Mouse (Mus musculus) heart, embryonic 11.5 days (tissue): Measurements from ENCODE around the gene Gm42417. TPM values are rescaled to one million over a fixed set of nuclear protein-coding genes. Genes with fewer than 3 reads are reported as not detected.

Experiments used
- ATAC-seq: fragments of 200-750 bp; cut with Nextera tagmentation; replicated peaks from 2 replicates; pipeline ENCODE4 v1.8.0; 2017; ENCODE audit warnings: moderate library complexity; ENCODE audit not compliant: insufficient number of reproducible peaks, low FRiP score, low TSS enrichment
- H3K27ac ChIP-seq: fragments of 300-500 bp; sonication (generic); 2 replicates; pipeline ENCODE4 v1.5.1; 2014; ENCODE audit warnings: mild to moderate bottlenecking, low read depth, low read length
- H3K27me3 ChIP-seq: fragments of 300-500 bp; sonication (generic); 2 replicates; pipeline ENCODE4 v1.6.1; 2014; ENCODE audit warnings: mild to moderate bottlenecking, low read length, mixed read lengths; ENCODE audit not compliant: control insufficient read depth, insufficient read depth
- H3K36me3 ChIP-seq: fragments of 300-500 bp; sonication (generic); 2 replicates; pipeline ENCODE4 v1.6.1; 2014; ENCODE audit warnings: mild to moderate bottlenecking, low read length, moderate library complexity, mixed read lengths; ENCODE audit not compliant: control insufficient read depth, insufficient read depth
- H3K4me1 ChIP-seq: fragments of 300-500 bp; sonication (generic); 2 replicates; pipeline ENCODE4 v1.6.1; 2014; ENCODE audit warnings: low read length; ENCODE audit not compliant: control insufficient read depth, insufficient read depth
- H3K4me2 ChIP-seq: fragments of 300-500 bp; sonication (generic); 2 replicates; pipeline ENCODE4 v1.6.1; 2014; ENCODE audit warnings: mild to moderate bottlenecking, moderate library complexity
- H3K4me3 ChIP-seq: fragments of 300-500 bp; sonication (generic); 2 replicates; pipeline ENCODE4 v1.5.1; 2014; ENCODE audit warnings: low read depth, low read length
- H3K9ac ChIP-seq: fragments of 300-500 bp; sonication (generic); 2 replicates; pipeline ENCODE4 v1.6.1; 2014; ENCODE audit warnings: mild to moderate bottlenecking, low read depth, low read length, moderate library complexity
- H3K9me3 ChIP-seq: fragments of 300-500 bp; sonication (generic); replicated peaks from 2 replicates; pipeline ENCODE4 v1.6.1; 2016; ENCODE audit warnings: low read length; ENCODE audit not compliant: control insufficient read depth
- WGBS: fragments of 180-500 bp; shearing (Covaris S2); extraction: QIAGEN DNeasy Blood & Tissue Kit; methylation state at CpG from one replicate; pipeline ENCODE4 v1.1.7; 2014; ENCODE audit not compliant: insufficient replicate concordance; 5-methylcytosine and 5-hydroxymethylcytosine counted together
- polyA plus RNA-seq: library from polyadenylated mRNA; unstranded; fragments of >200 nt; fragmentation: Nextera tagmentation; extraction: Ambion mirVana; gene quantifications from 2 replicates; pipeline ENCODE4 v1.2.1, GENCODE M21; 2014

Gene Gm42417
- polyA plus RNA-seq: 0.44 TPM in 1 of 2 replicates, not detected in the other

DNA sequence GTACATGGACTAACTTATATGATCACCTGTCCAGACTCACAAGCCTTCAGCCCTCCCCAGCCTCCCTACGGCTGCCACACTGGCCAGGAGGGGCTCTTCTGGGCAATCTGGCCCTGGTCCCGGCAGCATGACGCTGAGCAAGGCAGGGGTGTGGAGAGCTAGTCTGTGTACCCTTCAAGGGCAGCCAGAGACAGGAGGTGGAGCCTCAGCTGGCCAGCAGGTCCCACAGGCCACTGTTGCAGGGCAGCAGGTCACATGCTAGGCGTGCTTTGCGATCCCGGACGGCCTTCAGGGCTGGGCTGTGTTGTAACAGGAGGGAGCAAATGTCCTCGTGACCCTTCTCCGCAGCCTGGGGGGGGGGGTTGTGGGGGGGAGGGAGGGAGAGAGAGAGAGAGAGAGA is at the start of gene Gm42417:
Gene Gm42417 (minus strand): TSS at position 244 of the 400 bp plus-strand sequence.
- no peaks in the 10 kb centered on the region for H3K9me3 ChIP-seq
- H3K36me3 ChIP-seq: peaks cover 12% of the 10 kb centered on the region
- peak within 1 kb of the TSS; percentile 71 for H3K27ac ChIP-seq
- H3K4me1 ChIP-seq: peaks cover 29% of the 10 kb centered on the region
- H3K4me2 ChIP-seq: no peak within 1 kb of the TSS
- H3K9ac ChIP-seq: peak within 1 kb of the TSS; percentile 22; the same call in 1 of the 2 replicates
- no peak within 1 kb of the TSS for H3K4me3 ChIP-seq
- ATAC-seq: peak; percentile 69
- no peaks in the 10 kb centered on the region for H3K27me3 ChIP-seq
- WGBS: 40% methylated on average over 9 of the region's 9 CpGs

DNA sequence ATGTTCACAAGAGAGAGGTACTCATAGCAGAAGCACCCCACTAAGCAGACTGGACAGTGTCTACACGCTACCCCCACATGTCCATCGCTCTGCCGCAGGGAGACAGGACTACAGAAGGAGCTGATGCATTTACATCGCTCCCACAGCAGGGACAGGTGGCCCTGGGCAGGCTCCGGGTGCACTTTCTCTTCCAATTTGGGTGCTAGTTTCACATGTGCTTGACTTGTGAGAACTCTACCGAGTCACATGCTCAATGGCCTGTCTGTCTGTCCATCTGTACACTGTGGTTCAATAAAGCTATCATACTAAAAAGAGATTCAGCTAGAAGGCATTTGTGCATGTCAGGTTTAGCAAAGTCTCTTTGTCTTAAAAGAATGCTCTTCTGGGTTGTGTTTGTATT is 48.6 kb upstream of the Gm42417 start:
- Histone ChIP-seq H3K27me3 (no peaks in the 10 kb centered on the region), H3K27ac (no peak overlapping the region), H3K9ac (no peak overlapping the region), H3K4me2 (no peak overlapping the region), H3K4me1 (peaks cover 62% of the 10 kb centered on the region), H3K9me3 (no peaks in the 10 kb centered on the region), H3K36me3 (no peaks in the 10 kb centered on the region), H3K4me3 (no peak overlapping the region)
- WGBS: 86% methylated on average over 6 of the region's 6 CpGs
- no peak for ATAC-seq

DNA sequence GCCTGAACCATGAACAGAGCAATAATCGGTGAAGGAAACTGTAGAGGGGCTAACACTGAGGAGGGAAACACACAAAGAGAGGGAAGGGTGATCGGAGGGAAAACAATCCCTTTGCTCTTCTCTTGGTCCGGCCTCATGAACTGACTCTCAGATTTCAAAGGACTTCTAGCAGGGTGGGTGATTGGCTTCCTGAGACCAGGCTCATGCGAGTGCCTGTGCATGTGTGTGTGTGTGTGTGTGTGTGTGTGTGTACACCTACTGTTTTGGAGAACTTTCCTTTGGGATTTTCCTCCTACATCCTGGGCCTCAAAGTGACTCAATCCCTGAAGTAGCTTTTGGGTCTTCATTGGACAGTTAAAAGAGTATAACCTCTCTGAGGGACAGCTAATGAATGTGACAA is 47.1 kb upstream of the Gm42417 start:
- H3K4me2 ChIP-seq: no peak overlapping the region
- no peak overlapping the region for H3K4me3 ChIP-seq
- H3K27me3 ChIP-seq: no peaks in the 10 kb centered on the region
- 43% methylated on average over 4 of the region's 4 CpGs for WGBS
- H3K9me3 ChIP-seq: no peaks in the 10 kb centered on the region
- ATAC-seq: no peak
- no peaks in the 10 kb centered on the region for H3K36me3 ChIP-seq
- H3K4me1 ChIP-seq: peaks cover 61% of the 10 kb centered on the region
- H3K27ac ChIP-seq: no peak overlapping the region
- H3K9ac ChIP-seq: no peak overlapping the region

DNA sequence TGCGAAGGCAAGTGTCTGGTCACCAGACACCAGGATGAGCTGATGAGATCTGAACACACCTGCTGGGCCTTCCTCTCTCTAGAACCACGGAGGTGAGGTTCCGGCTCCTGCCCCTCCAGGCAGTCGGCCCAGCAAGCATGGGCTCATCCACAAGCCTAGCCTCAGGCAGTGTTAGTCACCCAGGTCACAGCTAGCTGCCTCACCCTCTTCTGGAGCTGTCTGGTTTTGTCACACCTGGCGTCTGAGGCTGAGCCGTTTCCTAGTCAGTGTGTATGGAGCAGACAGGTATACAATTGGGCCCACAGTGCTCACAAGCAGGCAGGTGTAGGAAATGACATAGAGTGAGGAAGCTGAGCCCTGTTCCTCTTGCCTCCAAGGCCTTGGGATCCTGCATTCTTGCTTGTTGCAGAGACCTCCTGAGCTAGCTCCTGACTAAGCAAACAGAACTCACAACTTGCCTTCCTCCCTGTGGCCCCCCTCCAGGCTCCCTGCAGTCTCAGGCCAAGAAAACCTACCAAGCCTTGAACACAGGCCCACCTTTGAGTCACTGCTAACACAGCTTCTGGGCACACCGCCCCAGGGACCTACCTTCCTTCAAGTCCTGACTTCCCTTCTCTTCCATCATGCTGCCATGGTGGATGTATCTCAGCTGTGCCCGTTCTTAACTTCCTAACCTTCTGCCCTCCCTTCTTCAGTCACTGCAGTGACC is 44.3 kb upstream of the Gm42417 start:
- ATAC-seq: no peak
- Histone ChIP-seq H3K4me2 (no peak overlapping the region), H3K9me3 (no peaks in the 10 kb centered on the region), H3K9ac (no peak overlapping the region), H3K36me3 (no peaks in the 10 kb centered on the region), H3K4me3 (no peak overlapping the region), H3K27me3 (no peaks in the 10 kb centered on the region), H3K27ac (peak overlapping the region; percentile 79), H3K4me1 (peaks cover 59% of the 10 kb centered on the region)
- 75% methylated on average over 8 of the region's 8 CpGs for WGBS

- Histone ChIP-seq H3K4me3 (no peak overlapping the region), H3K4me2 (no peak overlapping the region), H3K36me3 (no peaks in the 10 kb centered on the region), H3K4me1 (peaks cover 55% of the 10 kb centered on the region), H3K9me3 (no peaks in the 10 kb centered on the region), H3K27me3 (no peaks in the 10 kb centered on the region), H3K27ac (no peak overlapping the region), H3K9ac (no peak overlapping the region)
- no peak for ATAC-seq
- WGBS: 72% methylated on average over 8 of the region's 8 CpGs
Measured at GRCm38 (mm10) chr1:36582211-36582610, 43.0 kb upstream of the Gm42417 start.

- H3K36me3 ChIP-seq: no peaks in the 10 kb centered on the region
- H3K4me3 ChIP-seq: no peak overlapping the region
- peak overlapping the region; percentile 10; the same call in 1 of the 2 replicates for H3K9ac ChIP-seq
- no peaks in the 10 kb centered on the region for H3K27me3 ChIP-seq
- H3K4me1 ChIP-seq: peaks cover 62% of the 10 kb centered on the region
- peak overlapping the region; percentile 84 for H3K27ac ChIP-seq
- H3K4me2 ChIP-seq: peak overlapping the region; percentile 55
- no peaks in the 10 kb centered on the region for H3K9me3 ChIP-seq
- WGBS: 65% methylated on average over 5 of the region's 5 CpGs
- ATAC-seq: no peak
Measured at GRCm38 (mm10) chr1:36581260-36581659, 42.0 kb upstream of the Gm42417 start.

- Histone ChIP-seq H3K4me3 (peak overlapping the region; percentile 17), H3K36me3 (no peaks in the 10 kb centered on the region), H3K9me3 (no peaks in the 10 kb centered on the region), H3K4me1 (peaks cover 57% of the 10 kb centered on the region), H3K4me2 (peak overlapping the region; percentile 55), H3K27me3 (no peaks in the 10 kb centered on the region), H3K9ac (peak overlapping the region; percentile 10), H3K27ac (peak overlapping the region; percentile 84)
- peak; percentile 88 for ATAC-seq
- under 1% methylated on average over 17 of the region's 17 CpGs for WGBS
Measured at GRCm38 (mm10) chr1:36580384-36581207, 41.4 kb upstream of the Gm42417 start.

- WGBS: 31% methylated on average over 6 of the region's 6 CpGs
Measured at GRCm38 (mm10) chr1:36579974-36580383, 40.8 kb upstream of the Gm42417 start.

More at GRCm38 (mm10) chr1:36579974-36580383, 40.8 kb upstream of the Gm42417 start:
- no peaks in the 10 kb centered on the region for H3K9me3 ChIP-seq
- H3K9ac ChIP-seq: peak overlapping the region; percentile 10; the same call in 1 of the 2 replicates
- H3K27me3 ChIP-seq: no peaks in the 10 kb centered on the region
- peak overlapping the region; percentile 55 for H3K4me2 ChIP-seq
- H3K27ac ChIP-seq: peak overlapping the region; percentile 84
- peak overlapping the region; percentile 17 for H3K4me3 ChIP-seq
- peaks cover 56% of the 10 kb centered on the region for H3K4me1 ChIP-seq
- no peak; the same call in 1 of the 2 replicates for ATAC-seq
- H3K36me3 ChIP-seq: no peaks in the 10 kb centered on the region
